Comparison of ENCODE assay signal across 15 mouse cellular contexts in genomic region chr17:83576810-83577371, GRCm38 (mm10). TPM values are rescaled to one million over a fixed set of nuclear protein-coding genes. Genes with fewer than 3 reads are reported as not detected.
"Had no signal": no experiment of that assay in that cellular context is flagged by ENCODE, and none has a peak within 500 bp of the region (broad histone marks: within the 10 kb centered on the region; RNA-seq: fewer than 3 reads in every experiment).

No protein-coding gene starts in this region.

- H3K4me2 ChIP-seq: liver, embryonic 12.5 days; lung, embryonic 15.5 days; neural tube, embryonic 15.5 days had no signal

- H3K27ac ChIP-seq: liver, embryonic 12.5 days; lung, embryonic 15.5 days; midbrain, embryonic 10.5 days; neural tube, embryonic 15.5 days had no signal

- H3K27me3 ChIP-seq: liver, embryonic 12.5 days; lung, embryonic 15.5 days; neural tube, embryonic 15.5 days had no signal

- H3K9me3 ChIP-seq: liver, embryonic 12.5 days; lung, embryonic 15.5 days; midbrain, embryonic 10.5 days; neural tube, embryonic 15.5 days had no signal

- H3K4me1 ChIP-seq: liver, embryonic 12.5 days; midbrain, embryonic 10.5 days had no signal

- ATAC-seq: liver, embryonic 12.5 days had no signal

- H3K9ac ChIP-seq: liver, embryonic 12.5 days; lung, embryonic 15.5 days; neural tube, embryonic 15.5 days had no signal

- DNase-seq: kidney, adult 11 months; kidney, adult 9 months; kidney, postnatal 10 days; left cerebral cortex, postnatal 4 days; midbrain, embryonic 14.5 days; right cerebral cortex, adult 18-20 months; right cerebral cortex, postnatal 25 days; thymus, postnatal 14 days had no signal

- H3K36me3 ChIP-seq: liver, embryonic 12.5 days; lung, embryonic 15.5 days; midbrain, embryonic 10.5 days; neural tube, embryonic 15.5 days had no signal

- H3K4me3 ChIP-seq: liver, embryonic 12.5 days; lung, embryonic 15.5 days; midbrain, embryonic 10.5 days; myocyte; neural tube, embryonic 15.5 days had no signal

RNA-seq across cellular contexts. Expression of gene Kcng3, which starts 54.8 kb away (rescaled TPM):
- total RNA-seq: megakaryocyte, adult 5-6 weeks had no signal
- polyA plus RNA-seq: lung, embryonic 15.5 days; midbrain, embryonic 10.5 days; midbrain, embryonic 14.5 days; myocyte; neural tube, embryonic 11.5 days had no signal
